Mouse (Mus musculus) heart, adult 2 months (tissue): ENCODE results near the gene Gm5148. TPM values are rescaled to one million over a fixed set of nuclear protein-coding genes. Genes with fewer than 3 reads are reported as not detected.

Experiments
- DNase-seq, 2 experiments: peaks; one replicate each; pipeline ENCODE4 v3.0.0; 2021
- H3K27ac ChIP-seq: fragments of 200-600 bp; 2 replicates; pipeline ENCODE4 v1.8.1; 2022
- H3K27me3 ChIP-seq: fragments of 200-500 bp; 2 replicates; pipeline ENCODE4 v1.6.1; 2012; ENCODE audit warnings: mild to moderate bottlenecking, low read length, inconsistent platforms, mixed read lengths; ENCODE audit not compliant: control insufficient read depth, insufficient read depth
- H3K36me3 ChIP-seq: fragments of 200-500 bp; 2 replicates; pipeline ENCODE4 v1.6.1; 2012; ENCODE audit warnings: low read length, inconsistent platforms; ENCODE audit not compliant: control insufficient read depth, insufficient read depth
- H3K4me1 ChIP-seq: fragments of 200-500 bp; 2 replicates; pipeline ENCODE4 v1.6.1; 2011; ENCODE audit warnings: low read length; ENCODE audit not compliant: control insufficient read depth, insufficient read depth
- H3K4me3 ChIP-seq: fragments of 200-600 bp; 2 replicates; pipeline ENCODE4 v1.8.1; 2022
- H3K79me2 ChIP-seq: fragments of 200-500 bp; replicated peaks from 2 replicates; pipeline ENCODE4 v1.6.1; 2012; ENCODE audit warnings: mild to moderate bottlenecking, inconsistent platforms, low read length, moderate library complexity, mixed read lengths; ENCODE audit not compliant: control insufficient read depth, insufficient read depth
- H3K9ac ChIP-seq: fragments of 200-500 bp; 2 replicates; pipeline ENCODE4 v1.6.1; 2012; ENCODE audit warnings: low read depth, mild to moderate bottlenecking, control low read depth, inconsistent platforms, low read length, mixed read lengths
- CTCF ChIP-seq: fragments of 200-600 bp; IDR thresholded peaks from 2 replicates; pipeline ENCODE4 v1.8.1; 2022; ENCODE audit warnings: antibody characterized with exemption, mild to moderate bottlenecking, moderate library complexity
- EP300 ChIP-seq: fragments of 200-500 bp; IDR thresholded peaks from 2 replicates; pipeline ENCODE4 v1.6.1; 2011; ENCODE audit warnings: low read depth, low read length, control low read depth; ENCODE audit not compliant: insufficient read depth
- POLR2A ChIP-seq: fragments of 200-500 bp; IDR thresholded peaks from 2 replicates; pipeline ENCODE4 v1.6.1; 2011; ENCODE audit warnings: mild to moderate bottlenecking, low read depth, low read length, control low read depth; ENCODE audit not compliant: insufficient read depth
- WGBS: fragments of 180-500 bp; shearing (Covaris S2); methylation state at CpG from one replicate; pipeline ENCODE4 v1.1.7; 2018; 5-methylcytosine and 5-hydroxymethylcytosine counted together
- intact Hi-C: fragments of 180-260 bp; cut with DNase I; formaldehyde crosslinking; loops from one replicate; pipeline ENCODE4 v1.15.1; 2025
- polyA plus RNA-seq: library from polyadenylated mRNA; depleted of rRNA; stranded (reverse); fragments of >200 nt; gene quantifications from 2 replicates; pipeline ENCODE4 v1.2.3, GENCODE M21; 2012
- total RNA-seq, 2 experiments: library from RNA; stranded (reverse); gene quantifications; 2 replicates each; pipeline ENCODE4 v1.2.3; 2021

Gene Gm5148
- total and polyA plus RNA-seq, 3 experiments, result 0.25 to 0.57 TPM; not detected in 1

DNA sequence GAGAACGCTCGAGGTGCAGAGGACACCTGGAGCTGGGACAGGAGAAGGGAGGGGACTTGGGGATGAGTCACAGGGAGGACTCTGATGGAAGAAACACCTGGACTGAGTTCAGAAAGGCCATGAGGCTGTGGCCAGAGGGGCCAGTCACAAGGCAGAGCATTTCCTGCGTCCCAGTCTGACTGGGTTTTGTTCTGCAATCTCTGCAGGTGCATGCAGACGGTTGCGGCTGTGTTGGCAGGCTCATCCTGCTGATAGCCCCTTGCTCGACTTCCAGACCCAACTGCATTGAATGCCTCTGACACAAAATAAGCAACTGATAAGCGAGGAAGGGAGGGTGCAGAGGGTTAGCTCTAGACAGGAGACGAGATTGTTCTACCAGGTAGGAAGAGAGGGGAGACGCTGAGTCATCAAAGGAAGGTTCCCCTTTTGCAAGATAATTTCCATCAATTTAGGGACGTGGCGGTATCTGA, 49.2 kb downstream of the Gm5148 start:
- no peaks in the 10 kb centered on the region for H3K79me2 ChIP-seq
- no peak for DNase-seq
- H3K4me1 ChIP-seq, result peaks cover 3% of the 10 kb centered on the region
- no peaks in the 10 kb centered on the region for H3K27me3 ChIP-seq
- no peak overlapping the region for H3K4me3 ChIP-seq
- intact Hi-C loops, result no loop called here
- no peak overlapping the region for H3K9ac ChIP-seq
- H3K36me3 ChIP-seq, result no peaks in the 10 kb centered on the region
- no peak overlapping the region for H3K27ac ChIP-seq
- 62% methylated on average over 11 of the region's 11 CpGs for WGBS
- TF ChIP-seq POLR2A, result no peak
- TF ChIP-seq EP300, result no peak
- no peak for TF ChIP-seq CTCF

DNA sequence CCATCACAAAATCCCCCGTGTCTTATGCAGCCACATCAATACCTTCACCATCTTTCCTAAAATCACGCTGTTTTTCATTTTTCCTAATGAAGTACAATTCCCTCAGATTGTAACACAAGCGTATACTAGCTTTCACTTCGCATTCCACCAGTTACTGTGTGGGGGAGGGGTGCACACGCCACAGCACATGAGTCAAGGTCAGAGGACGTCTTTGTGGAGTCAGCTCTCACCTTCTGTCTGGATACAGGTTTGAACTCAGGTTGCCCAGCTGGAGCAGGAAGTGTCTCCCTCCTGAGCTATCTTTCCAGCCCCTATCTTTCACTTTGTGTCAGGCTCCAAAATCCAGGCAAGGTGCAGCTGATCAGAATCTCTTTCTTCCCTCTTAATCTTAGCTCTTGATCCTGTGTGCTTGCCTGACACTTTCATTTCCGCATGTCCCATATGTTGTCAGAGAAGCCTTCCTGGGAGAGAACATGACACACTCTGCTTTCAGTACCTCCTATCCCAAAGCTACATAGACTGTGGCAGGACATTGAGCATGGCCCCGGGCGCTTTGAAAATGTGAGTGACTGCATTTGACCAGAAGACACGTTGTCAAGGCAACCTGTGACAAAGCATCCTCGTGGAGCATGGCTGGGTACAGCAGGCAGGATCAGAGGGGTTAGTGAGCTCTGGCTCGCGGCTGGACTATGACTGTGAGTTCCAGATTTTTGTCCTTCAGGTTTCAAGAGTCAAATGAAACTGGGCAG, 50.6 kb downstream of the Gm5148 start:
- intact Hi-C loops, result no loop called here
- Histone ChIP-seq H3K4me1 (peaks cover 3% of the 10 kb centered on the region), H3K36me3 (no peaks in the 10 kb centered on the region), H3K27me3 (no peaks in the 10 kb centered on the region), H3K9ac (no peak overlapping the region), H3K27ac (no peak overlapping the region), H3K4me3 (no peak overlapping the region), H3K79me2 (no peaks in the 10 kb centered on the region)
- no peak for DNase-seq
- no peak for TF ChIP-seq EP300
- TF ChIP-seq POLR2A, result no peak
- no peak for TF ChIP-seq CTCF
- 78% methylated on average over 13 of the region's 13 CpGs for WGBS

DNA sequence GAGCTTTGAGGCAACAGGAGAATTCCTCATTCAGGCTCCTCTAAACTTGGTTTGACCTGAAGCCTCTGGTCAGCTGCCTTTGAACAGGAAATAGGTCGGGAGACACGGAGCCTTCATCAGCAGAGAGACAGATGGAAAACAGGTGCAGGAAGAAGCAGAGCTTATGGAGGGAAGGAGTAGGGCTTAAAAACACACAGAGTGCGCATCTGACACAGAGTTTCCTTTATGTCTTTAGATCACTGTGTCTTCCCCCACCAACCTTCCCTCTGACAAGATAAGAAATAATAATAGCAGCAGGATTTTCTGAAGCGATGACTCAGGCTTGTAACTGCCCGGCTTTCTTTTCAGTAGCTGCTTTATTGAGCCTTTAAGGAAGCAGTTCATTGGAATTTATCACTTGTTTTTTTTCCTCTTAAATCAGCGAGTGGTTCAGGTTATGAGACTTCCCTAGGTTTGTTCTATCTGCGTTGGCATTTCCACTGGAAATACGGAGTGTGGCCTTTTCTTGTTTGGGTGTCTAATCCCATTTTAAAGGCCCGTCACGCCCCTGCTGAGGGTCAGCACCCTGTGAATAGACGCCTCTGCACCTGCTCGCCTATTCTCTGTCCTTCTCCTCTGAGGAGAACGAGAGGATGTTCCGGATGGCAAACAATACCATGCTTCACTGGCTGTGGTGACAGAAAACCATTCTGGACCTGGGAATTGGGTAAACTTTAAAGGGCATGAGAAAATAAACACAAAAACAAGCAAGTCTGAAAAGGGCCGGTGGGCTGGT, 51.8 kb downstream of the Gm5148 start:
- H3K4me3 ChIP-seq, result no peak overlapping the region
- no peaks in the 10 kb centered on the region for H3K79me2 ChIP-seq
- H3K4me1 ChIP-seq, result peaks cover 3% of the 10 kb centered on the region
- intact Hi-C loops, result no loop called here
- H3K36me3 ChIP-seq, result no peaks in the 10 kb centered on the region
- H3K27me3 ChIP-seq, result no peaks in the 10 kb centered on the region
- no peak overlapping the region for H3K9ac ChIP-seq
- TF ChIP-seq CTCF (no peak), POLR2A (no peak), EP300 (no peak)
- no peak for DNase-seq
- 49% methylated on average over 15 of the region's 15 CpGs for WGBS
- no peak overlapping the region for H3K27ac ChIP-seq

DNA sequence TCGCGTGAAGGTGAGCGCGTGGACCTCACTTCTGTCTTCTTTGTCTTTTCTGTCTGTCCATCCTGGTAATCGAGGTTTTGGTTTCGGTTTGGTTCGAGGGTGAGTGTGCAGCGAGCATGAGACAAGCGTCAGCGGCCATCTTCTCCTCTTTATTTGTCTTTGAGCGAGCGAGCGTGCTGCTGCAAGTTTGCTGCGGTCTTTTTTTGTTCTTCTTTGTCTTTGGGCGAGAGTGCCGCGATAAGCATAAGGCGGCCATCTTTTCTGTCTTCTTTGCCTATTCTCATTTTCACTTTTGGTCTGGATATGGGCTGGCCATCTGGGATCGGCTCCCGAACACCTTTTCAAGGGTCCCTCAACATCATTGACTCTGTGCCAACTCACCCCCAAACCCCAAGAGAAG, 55.2 kb downstream of the Gm5148 start:
- 98% methylated on average over 20 of the region's 20 CpGs for WGBS

DNA sequence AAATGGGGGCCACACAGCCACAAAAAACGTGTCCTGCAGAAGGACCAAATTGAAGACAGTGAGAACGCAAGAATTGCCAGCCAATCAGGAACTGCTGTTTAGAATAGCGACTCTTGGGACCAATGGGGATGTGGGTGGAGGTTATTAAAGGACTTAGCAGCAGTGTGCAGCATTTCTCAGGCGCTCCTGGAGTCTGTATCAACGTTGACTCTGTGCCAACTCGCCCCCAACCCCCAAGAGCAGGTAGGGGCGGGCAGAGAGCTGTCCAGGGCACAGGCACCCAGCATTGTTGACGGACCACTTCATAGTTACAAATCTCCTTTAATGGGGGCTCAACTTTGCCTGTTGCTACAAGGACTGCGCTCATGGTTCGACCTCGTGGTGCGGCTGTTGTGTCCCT, 55.6 kb downstream of the Gm5148 start:
- Histone ChIP-seq H3K36me3 (no peaks in the 10 kb centered on the region), H3K27me3 (no peaks in the 10 kb centered on the region), H3K9ac (no peak overlapping the region), H3K27ac (no peak overlapping the region), H3K79me2 (no peaks in the 10 kb centered on the region), H3K4me1 (no peaks in the 10 kb centered on the region), H3K4me3 (no peak overlapping the region)
- intact Hi-C loops, result no loop called here
- DNase-seq, result no peak
- TF ChIP-seq EP300, result no peak
- TF ChIP-seq POLR2A, result no peak
- no peak for TF ChIP-seq CTCF
- WGBS, result 87% methylated on average over 12 of the region's 12 CpGs

More for the DNA sequence above, 55.2 kb downstream of the Gm5148 start:
- Histone ChIP-seq H3K27me3 (no peaks in the 10 kb centered on the region), H3K36me3 (no peaks in the 10 kb centered on the region), H3K4me1 (no peaks in the 10 kb centered on the region), H3K9ac (no peak overlapping the region), H3K27ac (no peak overlapping the region), H3K79me2 (no peaks in the 10 kb centered on the region), H3K4me3 (no peak overlapping the region)
- intact Hi-C loops, result no loop called here
- DNase-seq, result no peak
- TF ChIP-seq EP300 (no peak), POLR2A (no peak), CTCF (no peak)

DNA sequence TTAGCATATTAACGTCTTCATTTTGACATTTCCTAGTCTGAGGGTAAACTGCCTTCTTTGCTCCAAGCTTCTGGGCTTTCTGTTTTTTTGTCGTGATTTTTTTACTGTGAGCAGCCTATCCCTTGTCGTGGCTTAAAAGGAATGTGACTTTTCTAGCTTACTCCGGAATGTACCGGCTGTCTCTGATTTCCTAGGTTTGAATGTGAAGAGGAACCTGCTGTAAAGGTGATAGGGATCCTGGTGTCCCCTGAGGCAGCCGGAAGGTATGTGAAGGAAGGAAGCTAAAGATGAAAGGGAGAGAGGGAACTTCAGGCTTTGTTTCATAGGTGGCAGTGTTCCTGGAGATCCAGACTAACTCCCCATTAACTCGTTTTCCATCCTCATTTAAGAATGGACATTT, 56.6 kb downstream of the Gm5148 start:
- Histone ChIP-seq H3K4me1 (no peaks in the 10 kb centered on the region), H3K9ac (no peak overlapping the region), H3K36me3 (no peaks in the 10 kb centered on the region), H3K4me3 (no peak overlapping the region), H3K79me2 (no peaks in the 10 kb centered on the region), H3K27ac (no peak overlapping the region), H3K27me3 (no peaks in the 10 kb centered on the region)
- TF ChIP-seq POLR2A, result no peak
- intact Hi-C loops, result no loop called here
- 40% methylated on average over 7 of the region's 7 CpGs for WGBS
- DNase-seq, result no peak
